Mouse (Mus musculus): ENCODE measurements around the gene Adap1.
A peak's percentile ranks its signal among the peaks of the same experiment; 100 is the strongest.

Gene Adap1

DNA sequence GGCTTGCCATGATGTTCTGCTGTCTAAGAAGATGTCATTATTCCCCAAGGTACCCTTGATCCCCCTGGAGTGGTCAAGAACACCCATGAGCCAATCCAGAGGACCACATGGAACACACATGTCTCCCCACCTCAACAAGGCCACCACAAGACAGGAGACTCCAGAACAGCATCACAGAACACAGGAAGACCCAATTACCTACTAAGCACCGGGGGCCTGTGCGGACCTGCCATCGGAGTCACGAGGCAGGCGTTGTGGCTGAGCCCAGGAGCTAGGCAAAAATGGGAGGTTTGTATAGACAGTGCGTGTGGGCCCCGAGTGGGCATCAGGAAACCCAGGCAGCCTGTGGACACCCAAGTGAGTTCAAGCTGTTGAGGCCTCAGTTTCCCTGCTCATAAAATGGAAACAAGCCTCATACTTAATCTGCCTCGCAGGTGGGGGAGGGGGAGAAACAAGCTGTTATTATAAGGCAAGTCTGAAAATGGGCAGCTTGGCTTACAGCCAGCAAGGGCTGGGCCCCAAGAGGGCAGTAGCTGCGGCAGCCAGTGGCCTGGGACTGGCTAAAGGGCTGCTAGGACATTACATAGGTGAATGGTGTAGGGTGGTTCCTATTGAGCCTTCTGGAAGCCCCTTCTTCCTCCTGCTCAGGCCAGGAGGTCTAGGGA lies 2.0 kb downstream of the Adap1 start:
- peak; percentile 39 to 45 for DNase-seq (ENCODE audit: low spot score in 2 of 2)

DNA sequence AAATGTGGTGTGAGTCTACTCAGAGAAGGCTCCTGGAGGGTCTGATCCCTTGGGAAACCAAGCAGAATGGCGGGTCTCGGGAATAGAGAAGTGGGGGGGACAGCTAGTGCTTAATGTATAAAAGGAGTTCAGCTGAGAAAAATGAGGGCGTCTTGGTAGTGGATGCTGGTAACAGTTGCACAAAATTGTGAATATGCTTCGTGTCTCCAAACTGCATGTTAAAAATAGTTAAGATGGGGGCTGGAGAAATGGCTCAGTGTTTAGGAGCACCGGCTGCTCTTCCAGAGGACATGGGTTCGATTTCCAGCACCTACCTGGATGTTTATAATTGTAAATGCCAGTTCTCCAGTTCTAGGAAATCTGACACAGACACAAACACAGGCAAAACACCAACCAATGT lies 4.1 kb downstream of the Adap1 start:
- no peak for DNase-seq (ENCODE audit: low spot score in 2 of 2)

DNA sequence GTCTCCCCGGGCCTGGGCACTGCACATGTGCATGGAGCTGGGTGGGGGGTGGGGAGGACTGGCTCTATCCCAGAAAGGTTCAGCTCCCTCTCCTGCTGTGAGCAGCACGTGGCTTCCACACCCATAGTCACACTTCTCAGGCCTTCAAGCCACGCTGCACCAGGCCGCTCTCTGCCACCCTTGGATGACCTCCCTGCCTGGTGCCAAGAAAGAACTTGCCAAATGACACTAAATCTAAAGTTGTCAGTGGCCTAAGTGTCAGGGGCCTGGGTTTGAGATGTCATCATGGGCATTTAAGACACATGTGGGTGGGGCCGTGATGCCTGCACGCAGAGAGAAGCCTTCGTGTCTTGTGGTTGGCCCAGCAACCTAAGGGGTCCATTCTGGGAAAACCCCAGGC lies 5.0 kb downstream of the Adap1 start:
- no peak for DNase-seq (ENCODE audit: low spot score in 2 of 2)

DNA sequence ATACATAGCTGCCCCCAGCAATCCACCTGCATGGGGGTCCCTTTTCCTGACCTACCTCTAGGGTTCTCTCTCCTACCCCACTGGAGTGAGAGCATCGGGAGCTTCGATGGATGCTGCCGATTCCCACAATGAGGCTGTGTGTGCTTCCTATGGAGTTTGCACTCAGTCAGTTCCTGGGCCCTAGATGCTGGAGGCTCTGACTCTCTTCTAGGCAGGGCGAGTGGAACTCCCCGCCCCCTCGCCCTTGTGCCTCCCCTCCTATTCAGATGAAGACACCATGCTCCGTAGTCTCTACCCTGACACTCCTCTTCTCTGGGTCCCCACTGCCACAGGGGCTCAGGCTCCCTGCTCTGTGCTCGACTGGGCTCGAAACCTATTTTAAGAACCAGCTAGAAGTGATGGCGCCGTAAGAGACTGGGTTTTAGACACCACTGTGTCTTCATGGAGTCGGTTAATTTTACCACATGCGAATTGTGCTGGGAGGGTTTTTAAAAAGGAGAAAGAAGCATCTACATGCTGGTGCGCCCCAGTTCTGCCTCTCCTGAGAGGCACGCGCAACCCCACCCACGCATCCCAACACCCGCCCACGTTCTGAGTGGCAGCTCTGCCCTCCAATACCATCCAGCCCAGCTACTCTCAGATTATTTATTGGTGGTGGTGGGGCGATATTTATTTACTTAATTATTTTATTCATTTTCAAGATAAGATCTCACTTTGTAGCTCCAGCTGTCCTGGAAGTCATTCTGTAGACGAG lies 7.5 kb downstream of the Adap1 start:
- no peak for DNase-seq (ENCODE audit: low spot score in 2 of 2)

DNA sequence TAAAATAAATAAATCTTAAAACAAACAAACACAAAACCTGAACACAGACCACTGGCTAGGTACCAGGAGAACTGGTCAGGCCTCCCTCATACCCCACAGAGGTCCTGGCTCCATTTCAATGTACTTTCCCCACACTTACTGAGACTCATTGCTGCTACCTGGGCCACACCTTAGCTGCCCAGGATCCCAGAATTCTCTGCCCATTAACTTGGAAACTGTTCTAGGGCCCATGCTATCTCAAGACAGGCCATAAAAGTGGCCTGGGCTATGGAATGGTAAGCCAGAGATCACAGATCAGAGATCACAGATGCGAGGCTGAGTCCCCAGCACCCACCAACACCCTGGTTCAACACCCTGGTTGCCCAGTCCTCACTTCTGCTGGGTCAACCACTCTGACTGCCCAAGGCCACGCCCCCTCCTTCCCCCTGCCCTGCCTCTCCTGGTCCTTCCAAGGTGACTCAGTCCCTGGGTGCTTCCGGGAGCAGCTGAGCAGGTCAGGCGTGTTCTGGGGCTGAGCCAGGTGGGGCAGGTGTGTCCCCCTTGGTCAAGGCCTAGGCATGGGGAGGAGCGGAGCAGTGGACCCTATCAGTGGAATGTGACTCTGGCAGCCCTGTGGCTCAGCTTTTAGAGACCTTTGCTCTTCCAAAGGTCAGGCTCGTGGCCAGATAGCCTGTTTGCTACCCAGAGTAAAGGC lies 8.3 kb downstream of the Adap1 start:
- peak; percentile 67 to 84 for DNase-seq (ENCODE audit: low spot score in 2 of 2)

DNA sequence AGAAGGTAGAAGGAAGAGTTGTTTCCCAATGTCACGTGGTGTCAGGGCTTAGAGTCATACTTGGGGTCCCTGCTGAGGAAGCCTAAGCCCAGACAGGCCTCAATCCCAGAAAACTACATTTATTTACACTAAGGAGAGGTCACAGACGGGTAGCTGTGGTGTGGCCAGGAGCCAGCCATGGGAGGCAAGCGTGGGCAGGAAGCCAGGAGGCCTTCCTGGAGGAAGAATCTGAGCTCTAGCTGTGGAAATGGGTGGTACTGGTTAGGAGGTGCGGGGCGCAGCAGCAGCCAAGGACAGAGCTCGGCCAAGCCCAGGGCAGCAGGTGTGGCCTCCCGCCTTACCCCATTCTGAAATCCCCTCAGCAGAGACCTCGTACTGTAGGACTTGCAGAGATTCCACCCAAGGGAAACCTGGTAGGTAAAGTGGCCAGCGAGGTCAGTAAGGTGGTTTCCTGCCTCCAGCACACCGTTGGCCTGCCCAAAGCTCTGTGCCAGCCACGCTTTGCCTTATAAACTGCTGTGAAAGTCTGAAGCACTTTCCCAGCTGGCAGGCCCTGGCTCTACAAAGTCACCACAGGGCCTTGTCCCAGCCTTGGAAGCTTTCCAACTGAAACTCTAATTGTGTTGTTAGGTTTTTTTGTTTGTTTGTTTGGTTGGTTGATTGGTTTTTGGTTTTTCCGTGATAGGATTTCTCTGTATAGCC lies 10.3 kb downstream of the Adap1 start:
- DNase-seq (ENCODE audit: low spot score in 2 of 2): no peak

DNA sequence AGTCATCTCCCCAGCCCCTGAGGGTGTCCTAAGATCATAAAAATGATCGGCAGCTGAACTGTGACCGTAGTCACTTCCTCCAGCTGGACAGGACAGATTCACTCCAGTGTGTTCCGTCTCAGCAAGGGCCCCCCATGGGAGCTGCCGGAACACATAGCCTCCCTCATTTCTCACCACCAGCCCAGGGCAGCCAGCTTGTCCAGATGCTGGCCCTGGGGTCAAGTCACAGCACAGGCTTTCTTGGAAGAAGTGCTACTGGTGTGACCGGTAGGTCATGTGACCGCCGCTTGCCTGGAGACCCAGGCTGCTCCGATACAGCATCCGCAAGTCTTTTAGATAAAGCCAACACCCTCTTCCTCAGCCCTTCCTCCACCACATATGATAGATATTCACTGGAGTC lies 11.9 kb downstream of the Adap1 start:
- no peak for DNase-seq (ENCODE audit: low spot score in 2 of 2)

DNA sequence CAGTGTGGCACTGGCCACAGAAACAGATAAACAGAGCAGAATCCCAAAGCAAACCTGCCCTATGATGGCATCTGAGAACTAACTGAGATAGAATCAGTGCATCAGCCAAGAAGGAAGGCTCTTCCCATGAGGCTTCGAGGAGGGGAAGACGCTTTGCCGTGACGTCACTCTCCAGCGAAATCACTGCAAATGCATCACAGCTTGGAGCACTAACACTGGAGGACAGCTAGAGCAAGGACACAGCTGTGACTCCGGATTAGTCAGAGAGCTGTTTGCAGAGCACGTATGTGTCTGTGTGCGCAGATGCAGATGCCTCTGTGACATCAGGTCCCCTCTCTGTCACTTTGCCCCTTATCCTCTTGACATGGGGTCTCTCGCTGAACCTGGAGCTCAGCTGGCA lies 13.6 kb downstream of the Adap1 start:
- no peak for DNase-seq (ENCODE audit: low spot score in 2 of 2)

DNA sequence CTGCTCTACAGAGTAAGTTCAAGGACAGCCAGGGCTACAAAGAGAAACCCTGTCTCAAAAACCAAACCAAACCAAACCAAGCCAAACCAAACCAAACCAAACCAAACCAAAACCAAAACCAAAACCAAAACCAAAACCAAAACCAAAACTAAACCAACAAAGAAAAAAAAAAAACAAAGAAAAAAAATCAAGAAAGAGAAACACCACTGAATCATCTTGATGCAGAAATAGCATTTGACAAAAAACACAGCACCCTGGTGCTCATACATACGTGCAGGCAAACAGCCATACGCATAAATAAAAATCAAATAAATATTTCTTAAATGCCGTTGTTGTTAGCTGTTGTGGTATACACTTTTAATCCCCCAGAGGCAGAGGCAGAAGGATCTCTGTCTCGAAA lies 14.9 kb downstream of the Adap1 start:
- no peak for DNase-seq (ENCODE audit: low spot score in 2 of 2)

DNA sequence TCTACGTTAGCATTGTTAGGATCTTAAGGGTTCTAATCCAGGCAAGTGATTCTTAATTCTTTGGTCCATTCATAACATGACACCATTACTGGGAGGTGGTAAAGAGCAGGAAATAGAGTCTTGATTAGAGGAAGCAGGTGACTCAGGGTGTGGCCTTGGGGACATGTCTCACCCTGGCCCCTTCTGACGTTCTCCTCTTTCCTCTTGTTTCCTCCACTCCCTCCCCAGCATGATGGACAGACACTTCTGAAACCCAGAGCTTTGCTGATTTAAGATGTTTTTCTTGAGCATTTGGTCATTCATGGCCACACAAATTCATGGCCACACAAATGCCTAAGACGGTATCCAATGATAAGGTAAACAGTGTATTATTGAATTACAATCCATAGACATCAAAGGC lies 15.5 kb downstream of the Adap1 start:
- no peak for DNase-seq (ENCODE audit: low spot score in 2 of 2)

DNA sequence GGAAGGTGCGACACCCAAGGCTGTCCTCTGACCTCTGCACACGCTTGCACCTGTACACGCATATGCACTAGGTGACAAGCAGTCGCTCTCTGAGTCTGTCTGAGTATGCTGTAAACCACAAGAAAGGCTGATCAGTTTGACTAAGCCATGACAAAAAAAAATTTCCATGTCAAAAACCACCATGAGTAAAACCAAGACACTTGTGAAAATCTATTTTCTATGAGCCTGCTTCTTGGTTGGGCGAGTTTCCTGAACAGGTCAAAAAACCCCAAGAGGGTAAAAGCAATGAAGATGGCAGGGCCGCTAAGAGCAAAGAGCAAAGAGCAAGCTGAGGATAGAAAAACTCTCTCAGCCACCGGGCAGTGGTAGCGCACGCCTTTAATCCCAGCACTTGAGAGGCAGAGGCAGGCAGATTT lies 21.8 kb downstream of the Adap1 start:
- no peak for DNase-seq (ENCODE audit: low spot score in 2 of 2)

DNA sequence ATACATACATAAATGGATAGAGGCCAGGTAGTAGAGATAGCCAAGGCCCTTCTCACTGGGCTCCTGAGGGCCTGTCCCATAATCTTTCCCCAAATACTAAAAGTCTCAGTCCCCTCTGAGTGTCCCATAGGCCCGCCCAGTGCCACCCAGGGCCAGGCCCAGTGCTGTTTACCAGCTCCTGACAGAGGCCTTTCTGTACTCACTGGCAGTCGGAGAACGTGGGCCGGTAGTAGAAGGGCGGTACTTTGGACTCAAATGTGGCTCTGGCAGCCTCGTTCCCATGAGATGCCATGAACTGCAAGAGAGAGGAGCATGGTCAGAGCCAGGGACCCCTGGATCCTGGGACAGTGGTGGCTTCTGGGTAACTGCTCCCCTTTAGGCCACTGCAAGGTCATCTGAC lies 23.3 kb downstream of the Adap1 start:
- DNase-seq (ENCODE audit: low spot score in 2 of 2): no peak

DNA sequence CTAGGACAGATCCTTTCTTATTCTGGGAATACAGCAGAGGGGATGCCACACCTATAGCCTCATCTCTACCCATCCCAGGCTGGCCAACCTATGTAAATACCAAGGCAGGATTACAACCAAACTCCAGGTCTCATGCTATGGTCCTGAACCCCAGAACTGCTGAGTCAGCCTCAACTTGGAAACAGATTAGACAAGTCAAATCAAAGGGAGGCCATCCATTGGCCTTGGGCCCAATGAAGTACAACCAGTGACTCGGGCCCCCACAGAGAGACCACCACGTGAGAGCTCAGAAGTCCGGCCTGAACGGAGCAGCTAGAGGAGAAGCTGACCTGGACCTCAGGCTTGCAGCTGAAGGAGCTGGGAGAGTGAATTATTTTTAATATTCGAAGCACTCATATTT lies 27.7 kb downstream of the Adap1 start:
- DNase-seq (ENCODE audit: low spot score in 2 of 2): no peak

DNA sequence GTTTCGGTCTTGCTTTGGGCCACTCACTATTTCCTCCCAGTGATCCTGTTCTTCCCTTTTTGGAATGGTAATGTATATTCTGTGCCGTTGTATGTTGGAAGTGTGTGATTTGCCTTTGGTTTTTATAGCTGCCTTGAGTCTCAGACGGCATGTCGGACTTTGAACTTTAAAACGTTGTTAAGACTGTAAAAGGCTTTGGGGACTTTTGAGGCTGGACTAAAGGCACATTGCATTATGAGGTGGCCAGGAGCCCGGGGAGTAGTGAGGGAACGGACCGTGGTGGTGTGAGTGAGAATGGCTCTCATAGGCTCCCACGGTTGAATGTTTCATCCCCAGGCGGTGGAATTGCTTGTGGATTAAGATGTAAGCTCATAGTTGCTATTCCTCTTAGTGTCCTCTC lies 28.3 kb downstream of the Adap1 start:
- no peak for DNase-seq (ENCODE audit: low spot score in 2 of 2)

DNA sequence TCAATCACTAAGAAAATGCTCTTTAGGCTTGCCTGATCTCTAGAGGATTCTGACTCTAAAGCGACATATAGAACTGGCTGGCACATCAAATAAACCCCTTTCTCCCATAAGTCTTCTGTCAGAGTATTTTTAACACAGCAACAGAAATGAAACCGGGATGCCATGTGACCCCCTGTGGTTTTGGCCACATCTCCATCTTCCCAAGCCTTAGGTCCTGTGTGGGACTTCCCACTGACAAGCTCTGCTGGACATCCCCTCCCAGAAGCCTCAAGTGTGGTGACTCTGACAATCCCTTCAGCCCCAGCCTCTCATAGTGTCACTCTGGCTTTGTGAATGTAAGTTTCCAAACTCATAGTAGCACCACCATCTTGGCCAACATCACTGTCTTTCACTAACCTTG lies 31.3 kb downstream of the Adap1 start:
- DNase-seq (ENCODE audit: low spot score in 2 of 2): no peak

DNA sequence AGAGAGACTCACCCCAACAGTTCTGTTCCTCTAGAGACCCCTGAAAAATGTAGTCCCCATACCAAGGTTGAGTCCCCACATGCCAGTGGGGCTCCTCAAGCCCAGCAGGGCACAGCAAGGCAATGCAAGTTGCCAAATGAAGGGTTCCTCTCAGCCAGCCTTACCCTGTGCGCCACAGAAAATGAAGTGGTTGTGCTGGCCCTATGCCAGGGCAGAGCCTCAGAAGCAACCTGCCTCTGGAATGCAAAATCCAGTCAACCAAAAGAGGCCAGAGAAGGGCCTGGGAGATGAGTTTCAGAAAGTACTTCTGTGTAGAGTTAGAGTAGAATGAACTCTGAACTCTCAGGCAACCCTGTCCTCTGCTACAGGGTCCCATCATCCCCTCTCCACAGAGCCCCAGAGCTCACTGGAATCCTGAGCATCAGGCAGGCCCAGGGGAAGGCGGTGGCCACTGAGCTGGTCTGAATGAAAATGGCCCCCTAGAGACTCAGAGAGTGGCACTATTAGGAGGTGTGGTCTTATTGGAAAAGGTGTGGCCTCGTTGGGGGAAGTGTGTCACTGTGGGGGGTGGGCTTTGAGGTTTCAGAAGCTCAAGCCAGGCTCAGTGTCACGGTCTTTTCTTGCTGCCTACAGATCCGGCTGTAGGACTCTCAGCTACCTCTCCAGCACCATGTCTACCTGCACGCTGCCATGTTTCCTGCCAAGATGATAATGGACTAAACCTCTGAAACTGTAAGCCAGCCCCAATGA lies 33.4 kb downstream of the Adap1 start:
- no peak for DNase-seq (ENCODE audit: low spot score in 2 of 2)

DNA sequence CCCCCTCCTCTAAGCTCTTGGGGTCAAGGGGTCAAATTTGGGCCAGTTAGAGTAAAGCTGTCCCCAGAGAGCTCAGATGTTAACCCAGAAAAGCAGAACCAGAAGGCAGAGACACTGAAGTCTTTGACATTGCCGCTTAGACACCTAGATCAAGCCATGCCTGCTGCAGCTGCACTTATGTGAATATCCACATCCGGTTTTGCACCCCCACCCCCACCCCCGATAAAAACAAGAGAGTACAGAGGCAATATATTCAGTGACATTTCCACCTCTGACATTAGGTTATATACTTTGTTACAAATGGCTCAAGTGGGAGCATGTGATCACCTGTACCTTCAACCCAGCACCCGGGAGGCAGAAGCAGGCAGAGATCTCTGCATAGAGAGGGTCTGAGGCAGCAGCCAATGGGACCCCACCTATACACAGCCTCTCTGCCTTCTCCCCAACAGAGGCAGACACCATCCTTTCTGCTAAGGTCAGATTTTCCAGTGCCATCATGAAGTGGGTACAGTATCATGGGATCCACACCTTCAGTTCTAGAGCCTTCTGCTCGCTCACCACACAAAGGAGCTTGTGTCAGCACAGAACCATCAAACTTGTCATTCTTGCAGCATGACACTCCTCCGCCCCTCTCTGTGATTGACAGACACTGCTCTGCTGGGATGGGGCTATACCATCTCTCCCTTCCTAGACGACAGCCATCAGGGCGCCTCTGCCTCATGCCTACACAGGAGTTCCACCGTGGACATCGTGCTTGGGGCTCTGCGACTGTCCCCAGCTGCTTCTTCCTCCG lies 34.8 kb downstream of the Adap1 start:
- no peak for DNase-seq (ENCODE audit: low spot score in 2 of 2)

DNA sequence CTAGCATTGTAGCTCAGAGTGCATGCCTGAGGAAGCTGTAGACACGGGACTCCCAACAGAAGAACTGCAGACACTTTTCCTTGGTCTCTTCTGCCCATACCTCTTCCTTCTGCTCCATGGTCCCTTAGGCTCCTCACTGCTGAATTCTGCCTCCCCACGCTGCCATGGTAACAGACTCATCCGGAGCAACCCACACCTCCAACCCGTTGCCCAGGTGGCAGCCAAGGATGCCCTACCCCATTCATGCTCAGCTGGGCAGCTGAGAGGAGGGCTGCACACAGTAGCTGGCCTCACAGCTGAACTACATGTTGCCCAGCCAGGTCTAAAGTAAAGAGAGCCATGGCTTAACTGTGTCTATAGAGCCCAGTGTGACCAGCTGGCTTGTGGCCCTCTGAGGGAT lies 36.8 kb downstream of the Adap1 start:
- DNase-seq (ENCODE audit: low spot score in 2 of 2): no peak

DNA sequence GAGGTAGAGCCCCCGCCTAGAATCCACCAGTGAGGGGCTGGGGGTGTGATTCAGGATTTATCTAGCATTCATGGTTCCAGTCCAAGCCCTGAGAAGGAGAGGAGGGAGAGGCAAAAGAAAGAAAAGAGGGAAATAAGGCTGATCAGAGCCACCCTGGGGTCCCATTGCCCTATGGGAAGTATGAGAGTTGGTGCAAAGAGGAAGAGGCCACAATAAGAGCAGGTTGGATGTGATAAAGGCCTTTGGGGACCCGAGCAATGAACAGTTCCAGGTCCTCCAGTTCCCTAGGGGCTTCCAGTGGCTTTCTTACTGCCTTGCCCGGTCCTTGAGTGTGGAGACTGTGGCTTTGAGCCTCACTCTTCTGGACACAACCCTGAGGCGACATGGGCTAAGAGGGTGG lies 37.6 kb downstream of the Adap1 start:
- DNase-seq (ENCODE audit: low spot score in 2 of 2): no peak

DNA sequence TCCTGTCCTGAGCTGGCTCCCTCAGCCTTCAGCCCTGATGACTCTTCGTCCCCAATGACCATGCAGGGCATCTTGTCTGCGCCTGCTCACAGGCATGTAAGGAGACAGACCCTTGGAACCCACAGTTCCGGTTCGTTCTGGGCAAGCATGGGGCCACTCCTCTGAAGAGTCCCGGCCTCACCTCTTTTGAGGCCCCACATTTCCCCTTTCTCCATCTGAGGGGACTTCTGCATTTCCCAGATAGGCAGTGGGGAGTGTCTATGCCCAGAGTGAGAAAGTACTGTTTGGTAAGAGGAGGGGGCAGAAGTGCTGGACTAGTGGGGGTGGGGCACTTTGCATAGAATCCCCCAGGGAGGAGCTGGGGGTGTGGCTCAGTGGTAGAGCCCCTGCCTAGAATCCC lies 38.3 kb downstream of the Adap1 start:
- DNase-seq (ENCODE audit: low spot score in 2 of 2): no peak

Data from urinary bladder, adult 18-20 months (tissue).